10 mouse cellular contexts compared by ENCODE assay signal in genomic region chr4:149657858-149658416, GRCm38 (mm10). TPM values are rescaled to one million over a fixed set of nuclear protein-coding genes. Genes with fewer than 3 reads are reported as not detected.
DNase-seq lines count a peak whose midpoint lies in the region; ATAC-seq lines count a peak whose summit lies in the region.
"Had no signal": no experiment of that assay in that cellular context is flagged by ENCODE, and none has a peak within 500 bp of the region (broad histone marks: within the 10 kb centered on the region; RNA-seq: fewer than 3 reads in every experiment).

No protein-coding gene starts in this region.

- ATAC-seq in granulocyte monocyte progenitor cell, adult 5-6 weeks (replicated peaks; ENCODE audit: poor library complexity, severe bottlenecking), result peak; percentile 33; the same call in 1 of the 2 replicates

- peak; percentile 17 for DNase-seq in kidney, adult 9 months
- DNase-seq in kidney, postnatal 25 days, result no peak
- DNase-seq in natural killer cell, adult 2 months (ENCODE audit: low spot score in 2 of 2), result peak; percentile 94 to 95
- DNase-seq in thymus, postnatal 10 days (ENCODE audit: low spot score in 2 of 2), result peak; percentile 70 to 77
- no peak for DNase-seq in gastrocnemius, postnatal 4 days (ENCODE audit: low spot score in 2 of 2)
- DNase-seq in cerebellum, adult 9-10 months, result no peak
- DNase-seq in left cerebral cortex, postnatal 10 days (ENCODE audit: extremely low spot score in 1 of 2, low spot score in 2 of 2), result no peak
- DNase-seq: cerebellum, adult 9-11 months; heart, postnatal 4 days had no signal

- intact Hi-C loops in left cerebral cortex, postnatal 10 days (cut with DNase I), result no loop called here

RNA-seq across cellular contexts. Expression of gene Pik3cd, which starts 44.4 kb away (rescaled TPM):
- 72.9 and 80.4 TPM in 2 replicates for total RNA-seq in granulocyte monocyte progenitor cell, adult 5-6 weeks (2014; fragmentation: Nextera tagmentation)
- total RNA-seq in granulocyte monocyte progenitor cell, adult 5-6 weeks (2017), result 64.5 and 81.6 TPM in 2 replicates
- 10 to 100 TPM in 1 of 2 experiments, 1 to 10 TPM in 1; 8.7 to 11.7 TPM for total RNA-seq in gastrocnemius, postnatal 4 days (2021)
- 10 to 100 TPM; 28.1 to 37.1 TPM for total RNA-seq in left cerebral cortex, postnatal 10 days (2021)

Comparison
In these comparisons a context has a peak if more than half of its experiments do, and no peak if none do; other contexts are left out.
1. DNase-seq: peak in kidney, adult 9 months (single experiment), natural killer cell, adult 2 months (2 of 2) and thymus, postnatal 10 days (2 of 2); none in kidney, postnatal 25 days (0 of 2), gastrocnemius, postnatal 4 days (0 of 2), cerebellum, adult 9-10 months (single experiment) and left cerebral cortex, postnatal 10 days (0 of 2).